Mouse (Mus musculus) spleen, postnatal 14 days (tissue): ENCODE measurements around the gene Lce1a2.

Experiments
- DNase-seq, 2 experiments: peaks; one replicate each; pipeline ENCODE4 v3.0.0; 2021 to 2022; ENCODE audit warnings: low spot score in 2 of 2

Gene Lce1a2

DNA sequence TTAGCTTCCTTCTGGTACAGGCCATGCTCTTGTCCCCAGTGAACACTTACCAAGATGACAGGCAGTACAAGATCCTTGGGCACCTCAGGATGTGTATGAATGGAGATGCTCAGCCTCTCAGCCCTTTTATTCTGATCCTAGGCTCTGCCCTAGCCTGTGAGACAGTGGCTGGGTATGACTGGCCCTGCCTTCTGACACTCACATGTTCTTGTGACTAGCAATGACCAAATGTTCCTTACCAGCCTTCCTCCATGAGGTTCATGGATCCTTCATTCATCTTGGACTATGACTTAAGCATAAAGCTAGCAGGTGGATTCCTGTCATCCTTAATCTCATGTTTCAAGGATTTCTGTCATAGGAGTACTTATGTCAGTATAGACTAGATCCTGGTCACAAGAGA lies at the start of gene Lce1a2:
Gene Lce1a2 (minus strand): TSS at position 101 of the 400 bp plus-strand sequence.
- DNase-seq, result no peak

- no peak for DNase-seq
These were observed 45.0 kb upstream of the Lce1a2 start for GRCm38 (mm10) chr3:92715122-92715521.

- no peak for DNase-seq
These were observed 38.9 kb upstream of the Lce1a2 start, which contains the start of gene Lce1e for GRCm38 (mm10) chr3:92708974-92709373. Lce1e (minus strand) TSS chr3:92709074.

DNA sequence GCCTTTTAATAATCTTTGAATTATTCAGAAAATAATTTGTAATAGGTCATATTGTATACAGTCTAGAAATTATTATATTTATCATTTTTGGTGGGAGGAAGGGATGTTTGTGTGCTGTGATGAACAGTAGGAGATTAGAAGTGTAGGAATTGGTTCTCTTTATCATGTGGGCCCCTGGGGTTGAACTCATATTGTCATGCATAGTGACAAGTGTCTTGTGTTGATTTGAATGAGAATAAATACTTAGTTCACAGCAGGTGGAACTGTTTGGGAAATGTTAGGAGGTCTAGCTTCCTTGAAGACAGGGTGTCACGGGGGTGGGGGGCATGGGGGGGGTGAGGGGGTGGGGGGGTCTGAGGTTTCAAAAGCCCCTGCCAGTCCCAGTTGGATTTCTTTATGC lies 24.5 kb upstream of the Lce1a2 start:
- DNase-seq, result no peak

DNA sequence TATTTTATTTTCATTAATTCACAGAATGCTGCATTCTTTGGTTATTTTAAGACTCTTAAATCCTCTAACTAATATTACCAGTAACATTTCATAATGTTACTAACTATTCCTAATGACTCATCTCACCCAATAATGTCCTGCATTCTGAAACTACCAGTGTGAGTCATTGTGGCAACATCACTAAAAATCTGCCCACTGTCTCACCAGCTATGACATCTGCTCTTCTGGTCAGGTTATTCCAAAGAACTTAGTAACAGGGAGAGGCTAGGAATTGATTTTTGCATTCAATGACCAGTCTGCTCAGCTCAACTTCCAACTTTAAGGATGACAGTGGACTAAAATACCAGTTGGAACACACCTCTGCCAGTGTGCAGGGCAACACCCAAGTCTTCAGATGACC lies 21.6 kb upstream of the Lce1a2 start:
- no peak for DNase-seq

DNA sequence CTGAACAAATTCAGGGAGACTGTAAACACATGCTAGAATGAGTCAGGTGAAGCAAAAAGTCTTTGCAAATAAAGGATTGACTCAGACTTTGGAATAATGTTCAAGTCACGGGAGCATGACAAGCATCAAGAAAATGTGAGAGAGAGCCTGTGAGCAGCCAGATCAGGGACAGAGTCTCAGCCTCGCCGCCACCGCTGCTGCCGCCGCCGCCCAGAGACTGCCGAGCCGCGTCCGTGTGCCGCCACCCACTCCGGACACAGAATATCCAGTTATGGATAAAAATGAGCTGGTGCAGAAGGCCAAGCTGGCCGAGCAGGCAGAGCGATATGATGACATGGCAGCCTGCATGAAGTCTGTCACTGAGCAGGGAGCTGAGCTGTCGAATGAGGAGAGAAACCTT lies 19.0 kb upstream of the Lce1a2 start:
- DNase-seq, result peak in 1 of 2 experiments; percentile 10

DNA sequence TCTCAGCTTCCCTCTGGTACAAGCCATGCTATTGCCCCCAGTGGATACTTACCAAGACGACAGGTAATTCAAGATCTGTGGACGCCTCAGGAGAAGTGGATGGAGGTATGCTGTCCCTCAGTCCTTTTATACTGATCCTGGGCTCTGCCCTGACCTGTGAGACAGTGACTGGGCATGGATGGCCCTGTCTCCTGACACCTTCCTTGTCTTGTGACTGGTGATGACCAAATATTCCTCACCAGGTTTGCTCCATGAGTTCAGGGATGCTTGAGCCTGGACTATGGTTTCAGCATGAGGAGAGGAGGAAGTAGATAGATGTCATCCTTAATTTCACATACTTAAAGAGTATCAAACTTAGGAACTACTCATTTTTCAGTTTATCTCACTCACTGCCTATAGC lies 17.0 kb upstream of the Lce1a2 start, which contains the start of gene Lce1d:
Gene Lce1d (minus strand): TSS at position 101 of the 400 bp plus-strand sequence.
- no peak for DNase-seq

DNA sequence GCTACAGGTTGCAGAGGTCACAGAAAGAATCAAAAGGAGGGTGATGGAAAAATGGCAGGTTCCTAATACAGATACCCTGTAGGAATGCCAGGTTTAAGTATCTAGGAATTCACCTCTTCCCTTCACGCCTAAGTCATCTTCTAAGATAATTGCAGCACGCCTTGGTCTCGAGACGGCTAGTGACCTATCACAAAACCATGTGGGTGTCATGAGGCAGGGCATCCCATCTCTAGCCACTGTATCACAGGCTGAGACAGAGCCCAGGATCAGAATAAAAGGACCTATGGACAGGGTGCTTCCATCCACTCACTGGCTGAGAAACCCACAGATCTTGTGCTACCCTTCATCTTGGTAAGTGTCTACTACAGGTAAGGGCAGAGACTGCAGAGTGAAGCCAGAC lies 8.8 kb upstream of the Lce1a2 start, which contains the start of gene Lce1c:
Gene Lce1c (plus strand): TSS at position 301 of the 400 bp plus-strand sequence.
- no peak for DNase-seq

GRCm38 (mm10) chr3:92656826-92657225 lies 13.3 kb downstream of the Lce1a2 start, which contains the start of gene Lce1b:
Lce1b (minus strand) TSS chr3:92656926.
- no peak for DNase-seq

DNA sequence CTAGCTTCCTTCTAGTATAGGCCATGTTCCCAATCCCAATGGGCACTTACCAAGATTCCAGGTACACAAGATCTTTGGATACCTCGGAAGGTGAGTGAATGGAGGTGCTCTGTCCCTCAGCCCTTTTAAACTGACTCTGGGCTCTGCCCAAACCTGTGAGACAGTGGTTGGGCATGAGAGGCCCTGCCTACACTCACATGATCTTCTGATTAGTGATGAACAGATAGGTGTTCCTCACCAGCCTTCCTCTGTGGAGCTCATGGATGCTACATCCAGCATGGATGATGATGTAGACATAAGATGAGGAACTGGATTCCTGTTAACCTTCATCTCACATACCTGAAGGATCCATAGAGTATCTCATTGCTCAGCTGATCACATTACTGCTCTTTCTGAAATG lies 21.9 kb downstream of the Lce1a2 start, which contains the start of gene Lce1a1:
Gene Lce1a1 (minus strand): TSS at position 101 of the 400 bp plus-strand sequence.
- DNase-seq, result no peak

DNA sequence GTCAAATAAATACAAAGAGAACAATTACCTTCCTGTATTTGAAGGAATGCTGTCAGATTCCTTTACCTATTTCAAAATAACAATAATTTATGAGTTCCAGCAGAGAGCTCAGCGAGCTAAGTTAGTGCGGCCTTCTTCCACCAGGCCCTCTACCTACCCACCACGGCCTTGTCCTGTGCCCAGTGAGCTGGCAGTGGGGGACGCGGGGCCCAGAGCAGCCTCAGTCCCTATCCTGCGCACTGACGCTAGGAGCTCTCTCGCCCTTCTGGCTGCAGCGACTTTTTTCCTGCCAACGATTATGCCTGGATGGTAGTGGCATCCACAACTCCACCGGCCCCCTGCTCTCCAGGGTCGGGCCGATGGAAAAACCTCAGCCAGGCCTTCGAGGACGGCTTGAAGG lies 30.3 kb downstream of the Lce1a2 start:
- DNase-seq, result no peak

DNA sequence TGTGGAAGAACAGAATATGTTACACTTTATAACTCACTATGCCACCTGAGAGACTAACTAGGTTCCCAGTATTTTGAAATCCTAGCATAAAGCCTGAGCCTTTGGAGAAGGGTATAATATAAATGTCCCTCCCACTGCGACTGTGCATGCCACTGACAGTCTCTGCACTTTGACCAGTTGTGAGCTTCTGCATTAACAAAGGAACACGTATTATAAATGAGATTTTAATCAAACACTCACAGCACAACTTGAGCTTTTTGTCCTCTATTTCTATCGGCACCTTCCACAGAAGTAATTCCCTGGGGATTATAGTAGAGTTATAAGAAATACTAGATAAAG lies 31.5 kb downstream of the Lce1a2 start:
- no peak for DNase-seq

GRCm38 (mm10) chr3:92637745-92638652 lies 32.1 kb downstream of the Lce1a2 start:
- no peak for DNase-seq

DNA sequence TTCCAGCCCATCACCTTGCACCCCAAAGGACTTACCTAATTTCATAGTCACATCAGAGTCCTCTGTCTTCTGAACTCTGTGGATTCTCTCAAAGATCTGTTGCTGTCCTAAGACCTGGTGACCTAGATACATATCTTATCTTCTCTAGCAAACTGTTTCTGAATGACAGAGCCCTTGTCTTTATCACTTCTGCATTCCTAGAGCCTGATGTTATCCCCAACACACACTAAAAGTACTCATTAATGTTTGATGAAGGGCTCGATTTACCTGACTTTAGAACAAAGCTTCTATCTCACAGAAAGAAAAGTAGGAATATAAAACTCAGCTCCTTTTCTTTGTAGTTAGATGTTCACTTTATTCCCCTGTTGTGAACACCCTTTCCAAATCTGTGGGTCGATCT lies 48.6 kb downstream of the Lce1a2 start, which contains the start of gene Lce6a:
Gene Lce6a (minus strand): TSS at position 101 of the 400 bp plus-strand sequence.
- DNase-seq, result no peak
